Mouse (Mus musculus): ENCODE results near the gene Bag5. TPM values are rescaled to one million over a fixed set of nuclear protein-coding genes. Genes with fewer than 3 reads are reported as not detected.
A peak's percentile ranks its signal among the peaks of the same experiment; 100 is the strongest.

The Bag5 gene
- total and polyA plus RNA-seq, 3 experiments, result 9.8 to 22.8 (median 18.8) TPM

DNA sequence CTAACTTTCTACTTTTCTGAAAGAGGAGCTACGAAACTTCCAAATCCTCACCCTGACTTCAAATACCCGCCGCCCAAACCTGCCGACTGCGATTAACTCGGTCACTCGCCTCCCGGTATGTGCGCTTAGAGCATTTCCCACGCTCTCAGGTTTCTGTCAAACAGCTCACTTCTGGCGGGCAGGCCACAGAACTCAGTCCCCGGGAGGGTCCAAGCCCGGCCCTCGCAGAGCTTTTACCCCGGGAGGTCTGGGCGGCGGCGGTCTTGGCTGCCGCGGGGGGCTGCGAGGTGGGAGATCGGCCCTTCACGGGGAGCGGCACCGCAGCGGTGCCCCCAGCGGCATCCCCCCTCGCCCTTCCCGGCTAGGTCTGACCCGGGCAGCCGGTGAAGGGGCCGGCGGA is 581 bp downstream of the Bag5 start:
- Histone ChIP-seq H3K4me3 (peak overlapping the region; percentile 86), H3K4me1 (ENCODE audit: control insufficient read depth, insufficient read depth, low read length) (peaks cover 19% of the 10 kb centered on the region), H3K79me2 (replicated peaks; ENCODE audit: control insufficient read depth, insufficient read depth, low read length) (no peaks in the 10 kb centered on the region; the same call in 1 of the 2 replicates), H3K27me3 (ENCODE audit: control insufficient read depth, insufficient read depth, low read length) (no peaks in the 10 kb centered on the region), H3K27ac (peak overlapping the region; percentile 94), H3K9ac (ENCODE audit: low read depth, low read length) (peak overlapping the region; percentile 94), H3K36me3 (ENCODE audit: control insufficient read depth, insufficient read depth, low read length) (peaks cover 32% of the 10 kb centered on the region)
- intact Hi-C loops (cut with DNase I), result loop anchor here (2.0 kb wide), 2 partner anchors 20 to 34 kb away; partner anchors contain the start of gene Trmt61a
- DNase-seq, result no peak
- TF ChIP-seq POLR2A (IDR thresholded peaks at IDR 0.05; ENCODE audit: insufficient read depth, low read depth, low read length) (no peak), EP300 (IDR thresholded peaks at IDR 0.05; ENCODE audit: insufficient read depth, low read depth, low read length) (no peak), CTCF (IDR thresholded peaks at IDR 0.05) (no peak)
- under 1% methylated on average over 33 of the region's 33 CpGs for WGBS

DNA sequence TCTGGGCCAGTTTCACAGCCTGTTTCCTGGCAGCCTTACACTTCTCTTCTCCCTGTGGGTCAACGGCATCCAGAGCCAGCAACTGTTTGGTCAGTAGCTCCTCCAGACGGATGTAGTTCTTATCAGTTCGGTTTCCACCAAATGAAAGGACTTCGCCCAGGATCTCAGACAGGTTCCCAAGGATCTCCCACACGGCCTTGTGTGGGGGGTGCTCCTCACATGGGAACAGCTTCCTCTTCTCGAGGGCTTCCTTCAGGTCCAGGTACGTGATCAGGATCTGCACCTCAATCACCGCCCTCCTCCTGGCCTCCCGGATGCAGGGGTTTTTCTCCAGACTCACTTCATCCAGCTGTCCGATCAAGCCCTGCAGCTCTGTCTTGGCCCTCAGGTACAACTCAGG is 3.0 kb downstream of the Bag5 start:
- peaks cover 42% of the 10 kb centered on the region for H3K36me3 ChIP-seq (ENCODE audit: control insufficient read depth, insufficient read depth, low read length)
- H3K27me3 ChIP-seq (ENCODE audit: control insufficient read depth, insufficient read depth, low read length), result no peaks in the 10 kb centered on the region
- no peak overlapping the region for H3K4me3 ChIP-seq
- intact Hi-C loops (cut with DNase I), result no loop called here
- H3K27ac ChIP-seq, result peak overlapping the region; percentile 74
- 52% methylated on average over 10 of the region's 10 CpGs for WGBS
- H3K4me1 ChIP-seq (ENCODE audit: control insufficient read depth, insufficient read depth, low read length), result peaks cover 35% of the 10 kb centered on the region
- TF ChIP-seq POLR2A (IDR thresholded peaks at IDR 0.05; ENCODE audit: insufficient read depth, low read depth, low read length) (no peak), CTCF (IDR thresholded peaks at IDR 0.05) (no peak), EP300 (IDR thresholded peaks at IDR 0.05; ENCODE audit: insufficient read depth, low read depth, low read length) (0 out of 2 replicates have a peak, but pooled peaks have one; percentile 41)
- H3K9ac ChIP-seq (ENCODE audit: low read depth, low read length), result no peak overlapping the region
- no peaks in the 10 kb centered on the region; the same call in 1 of the 2 replicates for H3K79me2 ChIP-seq (replicated peaks; ENCODE audit: control insufficient read depth, insufficient read depth, low read length)
- no peak for DNase-seq

DNA sequence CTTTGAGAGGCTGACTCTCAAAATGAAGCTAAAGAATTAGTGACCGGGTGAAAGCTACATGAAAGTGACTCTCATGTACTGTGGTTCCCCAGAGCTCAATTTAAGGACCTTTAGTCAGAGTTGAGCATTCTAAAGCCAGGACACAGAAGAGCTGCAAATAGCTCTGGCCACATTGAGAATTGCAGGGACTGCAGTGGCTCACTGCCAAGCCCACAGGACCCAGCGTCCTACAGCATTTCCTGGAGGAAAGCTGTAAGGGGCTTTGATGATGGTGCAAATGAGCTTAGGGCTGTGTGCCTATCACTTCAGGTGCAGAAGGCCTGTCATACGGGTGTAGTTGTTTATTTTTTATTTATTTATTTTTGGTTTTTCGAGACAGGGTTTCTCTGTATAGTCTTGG is 4.9 kb downstream of the Bag5 start:
- H3K27ac ChIP-seq, result peak overlapping the region; percentile 74
- H3K79me2 ChIP-seq (replicated peaks; ENCODE audit: control insufficient read depth, insufficient read depth, low read length), result no peaks in the 10 kb centered on the region; the same call in 1 of the 2 replicates
- no peaks in the 10 kb centered on the region for H3K27me3 ChIP-seq (ENCODE audit: control insufficient read depth, insufficient read depth, low read length)
- no peak overlapping the region for H3K9ac ChIP-seq (ENCODE audit: low read depth, low read length)
- H3K36me3 ChIP-seq (ENCODE audit: control insufficient read depth, insufficient read depth, low read length), result peaks cover 42% of the 10 kb centered on the region
- WGBS, result 14% methylated on average over 4 of the region's 4 CpGs
- intact Hi-C loops (cut with DNase I), result no loop called here
- TF ChIP-seq CTCF (IDR thresholded peaks at IDR 0.05) (peak; percentile 46), EP300 (IDR thresholded peaks at IDR 0.05; ENCODE audit: insufficient read depth, low read depth, low read length) (no peak), POLR2A (IDR thresholded peaks at IDR 0.05; ENCODE audit: insufficient read depth, low read depth, low read length) (no peak)
- no peak for DNase-seq
- H3K4me1 ChIP-seq (ENCODE audit: control insufficient read depth, insufficient read depth, low read length), result peaks cover 44% of the 10 kb centered on the region
- H3K4me3 ChIP-seq, result no peak overlapping the region

DNA sequence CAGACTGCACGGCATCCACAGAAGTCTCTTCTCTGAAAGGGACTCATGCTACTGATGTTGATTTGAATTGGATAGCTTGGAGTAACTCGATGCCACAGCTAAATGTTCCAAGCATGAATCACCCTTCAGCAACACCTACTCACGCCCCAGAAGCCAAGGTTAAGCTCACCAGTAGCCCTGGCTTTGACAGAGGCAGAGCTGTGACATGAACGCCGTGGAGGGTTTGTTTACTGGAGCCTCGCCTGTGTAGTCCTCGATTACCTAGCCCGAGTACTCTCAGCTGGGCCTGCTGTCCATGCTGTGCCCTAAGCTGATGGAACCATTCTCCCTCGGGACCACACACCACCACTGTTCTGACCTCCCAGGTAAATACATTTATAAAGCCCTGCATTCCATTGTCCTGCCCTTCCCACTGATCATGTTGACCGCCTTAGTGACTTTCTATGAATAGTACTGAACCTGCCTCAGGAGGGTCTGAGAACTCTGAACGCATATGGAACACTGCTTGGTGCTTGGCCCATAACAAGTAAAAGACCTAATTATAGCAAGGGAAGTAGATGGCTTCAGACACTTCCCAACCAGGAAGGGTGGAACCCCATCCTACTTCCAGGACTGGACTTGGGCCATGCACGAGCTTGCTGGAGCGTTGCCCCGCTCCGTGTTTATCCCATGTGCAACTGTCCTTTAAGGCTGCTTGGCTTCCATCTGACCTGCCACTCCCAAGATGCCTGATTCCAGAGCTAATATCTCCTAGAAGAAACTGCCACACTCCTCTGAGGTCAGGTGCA is 7.7 kb downstream of the Bag5 start:
- intact Hi-C loops (cut with DNase I), result loop anchor here (2.0 kb wide), 1 partner anchor 21 kb away; no protein-coding TSS in a partner anchor
- peak overlapping the region; percentile 90 for H3K27ac ChIP-seq
- peak; percentile 89 to 91 for DNase-seq
- H3K36me3 ChIP-seq (ENCODE audit: control insufficient read depth, insufficient read depth, low read length), result peaks cover 30% of the 10 kb centered on the region
- H3K79me2 ChIP-seq (replicated peaks; ENCODE audit: control insufficient read depth, insufficient read depth, low read length), result no peaks in the 10 kb centered on the region
- peak overlapping the region; percentile 19 for H3K9ac ChIP-seq (ENCODE audit: low read depth, low read length)
- H3K4me3 ChIP-seq, result no peak overlapping the region
- TF ChIP-seq POLR2A (IDR thresholded peaks at IDR 0.05; ENCODE audit: insufficient read depth, low read depth, low read length), result peak; percentile 54; the same call in 1 of the 2 replicates
- TF ChIP-seq EP300 (IDR thresholded peaks at IDR 0.05; ENCODE audit: insufficient read depth, low read depth, low read length), result peak; percentile 99
- no peak for TF ChIP-seq CTCF (IDR thresholded peaks at IDR 0.05)
- 12% methylated on average over 15 of the region's 15 CpGs for WGBS
- H3K4me1 ChIP-seq (ENCODE audit: control insufficient read depth, insufficient read depth, low read length), result peaks cover 32% of the 10 kb centered on the region
- no peaks in the 10 kb centered on the region for H3K27me3 ChIP-seq (ENCODE audit: control insufficient read depth, insufficient read depth, low read length)

GRCm38 (mm10) chr12:111704609-111705008 is 8.4 kb downstream of the Bag5 start:
- intact Hi-C loops (cut with DNase I), result loop anchor here (2.0 kb wide), 1 partner anchor 22 kb away; no protein-coding TSS in a partner anchor
- Histone ChIP-seq H3K9ac (ENCODE audit: low read depth, low read length) (peak overlapping the region; percentile 19), H3K79me2 (replicated peaks; ENCODE audit: control insufficient read depth, insufficient read depth, low read length) (no peaks in the 10 kb centered on the region), H3K36me3 (ENCODE audit: control insufficient read depth, insufficient read depth, low read length) (peaks cover 26% of the 10 kb centered on the region), H3K4me3 (0 out of 2 replicates have a peak overlapping the region, but pooled peaks have one; percentile 4), H3K27ac (peak overlapping the region; percentile 90), H3K4me1 (ENCODE audit: control insufficient read depth, insufficient read depth, low read length) (peaks cover 30% of the 10 kb centered on the region), H3K27me3 (ENCODE audit: control insufficient read depth, insufficient read depth, low read length) (no peaks in the 10 kb centered on the region)
- DNase-seq, result peak; percentile 78 to 86
- 20% methylated on average over 9 of the region's 9 CpGs for WGBS
- peak; percentile 79 for TF ChIP-seq POLR2A (IDR thresholded peaks at IDR 0.05; ENCODE audit: insufficient read depth, low read depth, low read length)
- no peak for TF ChIP-seq CTCF (IDR thresholded peaks at IDR 0.05)
- peak; percentile 55; the same call in 1 of the 2 replicates for TF ChIP-seq EP300 (IDR thresholded peaks at IDR 0.05; ENCODE audit: insufficient read depth, low read depth, low read length)

- H3K27me3 ChIP-seq (ENCODE audit: control insufficient read depth, insufficient read depth, low read length), result no peaks in the 10 kb centered on the region
- peaks cover 16% of the 10 kb centered on the region for H3K36me3 ChIP-seq (ENCODE audit: control insufficient read depth, insufficient read depth, low read length)
- no peak overlapping the region for H3K4me3 ChIP-seq
- peaks cover 33% of the 10 kb centered on the region for H3K4me1 ChIP-seq (ENCODE audit: control insufficient read depth, insufficient read depth, low read length)
- WGBS, result 73% methylated on average over 3 of the region's 3 CpGs
- H3K9ac ChIP-seq (ENCODE audit: low read depth, low read length), result no peak overlapping the region
- TF ChIP-seq POLR2A (IDR thresholded peaks at IDR 0.05; ENCODE audit: insufficient read depth, low read depth, low read length) (no peak), CTCF (IDR thresholded peaks at IDR 0.05) (no peak), EP300 (IDR thresholded peaks at IDR 0.05; ENCODE audit: insufficient read depth, low read depth, low read length) (no peak)
- peak overlapping the region; percentile 90 for H3K27ac ChIP-seq
- intact Hi-C loops (cut with DNase I), result no loop called here
- DNase-seq, result no peak
- H3K79me2 ChIP-seq (replicated peaks; ENCODE audit: control insufficient read depth, insufficient read depth, low read length), result no peaks in the 10 kb centered on the region
These were observed 9.8 kb downstream of the Bag5 start for GRCm38 (mm10) chr12:111703301-111703700.
